Mouse (Mus musculus) forebrain, embryonic 16.5 days (tissue): ENCODE data around the gene Mustn1. TPM values are rescaled to one million over a fixed set of nuclear protein-coding genes. Genes with fewer than 3 reads are reported as not detected.

Experiments
- ATAC-seq: fragments of 200-750 bp; cut with Nextera tagmentation; 2 replicates; pipeline ENCODE4 v1.8.0; 2017; ENCODE audit warnings: mild to moderate bottlenecking, moderate library complexity
- H3K27ac ChIP-seq: fragments of 300-500 bp; sonication (generic); 2 replicates; pipeline ENCODE4 v1.5.1; 2014; ENCODE audit warnings: low read length, control low read depth
- H3K27me3 ChIP-seq: fragments of 300-500 bp; sonication (generic); replicated peaks from 2 replicates; pipeline ENCODE4 v1.6.1; 2014; ENCODE audit warnings: low read length; ENCODE audit not compliant: control insufficient read depth, insufficient read depth
- H3K36me3 ChIP-seq: fragments of 300-500 bp; sonication (generic); 2 replicates; pipeline ENCODE4 v1.6.1; 2014; ENCODE audit not compliant: control insufficient read depth, insufficient read depth
- H3K4me1 ChIP-seq: fragments of 300-500 bp; sonication (generic); replicated peaks from 2 replicates; pipeline ENCODE4 v1.6.1; 2014; ENCODE audit warnings: low read length; ENCODE audit not compliant: control insufficient read depth, insufficient read depth
- H3K4me2 ChIP-seq: fragments of 300-500 bp; sonication (generic); 2 replicates; pipeline ENCODE4 v1.6.1; 2014; ENCODE audit warnings: mild to moderate bottlenecking, low read length, control low read depth
- H3K4me3 ChIP-seq: fragments of 300-500 bp; sonication (generic); replicated peaks from 2 replicates; pipeline ENCODE4 v1.5.1; 2014; ENCODE audit warnings: mild to moderate bottlenecking, low read length, control low read depth
- H3K9ac ChIP-seq: fragments of 300-500 bp; sonication (generic); replicated peaks from 2 replicates; pipeline ENCODE4 v1.6.1; 2014; ENCODE audit warnings: low read depth, low read length, control low read depth
- H3K9me3 ChIP-seq: fragments of 300-500 bp; sonication (generic); 2 replicates; pipeline ENCODE4 v1.6.1; 2016; ENCODE audit warnings: low read length; ENCODE audit not compliant: control insufficient read depth
- WGBS: fragments of 180-500 bp; shearing (Covaris S2); extraction: QIAGEN DNeasy Blood & Tissue Kit; methylation state at CpG from one replicate; pipeline ENCODE4 v1.1.7; 2014; 5-methylcytosine and 5-hydroxymethylcytosine counted together
- polyA plus RNA-seq: library from polyadenylated mRNA; unstranded; fragments of >200 nt; fragmentation: Nextera tagmentation; extraction: Ambion mirVana; gene quantifications from 2 replicates; pipeline ENCODE4 v1.2.1, GENCODE M21; 2015

Gene Mustn1
- polyA plus RNA-seq, 1 experiment from 2014 or later: 0.90 TPM

- H3K36me3 ChIP-seq: no peaks in the 10 kb centered on the region
- H3K9ac ChIP-seq: no peak overlapping the region
- H3K27me3 ChIP-seq: no peaks in the 10 kb centered on the region
- no peak overlapping the region for H3K4me2 ChIP-seq
- no peak overlapping the region for H3K4me3 ChIP-seq
- no peak overlapping the region for H3K27ac ChIP-seq
- H3K9me3 ChIP-seq: no peaks in the 10 kb centered on the region
- H3K4me1 ChIP-seq: no peaks in the 10 kb centered on the region
- no peak for ATAC-seq
- WGBS: 17% methylated on average over 3 of the region's 3 CpGs
Observed at GRCm38 (mm10) chr14:30899972-30900371, 21.0 kb downstream of the Mustn1 start.

- no peaks in the 10 kb centered on the region for H3K4me1 ChIP-seq
- no peak overlapping the region for H3K4me2 ChIP-seq
- no peaks in the 10 kb centered on the region for H3K27me3 ChIP-seq
- H3K36me3 ChIP-seq: no peaks in the 10 kb centered on the region
- H3K4me3 ChIP-seq: no peak overlapping the region
- H3K9me3 ChIP-seq: no peaks in the 10 kb centered on the region
- H3K27ac ChIP-seq: no peak overlapping the region
- no peak overlapping the region for H3K9ac ChIP-seq
- ATAC-seq: no peak
- 92% methylated on average over 5 of the region's 5 CpGs for WGBS
Observed at GRCm38 (mm10) chr14:30902628-30903027, 23.6 kb downstream of the Mustn1 start.

GRCm38 (mm10) chr14:30903036-30903435 lies 24.0 kb downstream of the Mustn1 start:
- Histone ChIP-seq H3K4me1 (no peaks in the 10 kb centered on the region), H3K9me3 (no peaks in the 10 kb centered on the region), H3K9ac (no peak overlapping the region), H3K4me2 (no peak overlapping the region), H3K4me3 (no peak overlapping the region), H3K36me3 (no peaks in the 10 kb centered on the region), H3K27me3 (no peaks in the 10 kb centered on the region), H3K27ac (no peak overlapping the region)
- WGBS: 81% methylated on average over 3 of the region's 3 CpGs
- no peak for ATAC-seq

GRCm38 (mm10) chr14:30904307-30904706 lies 25.3 kb downstream of the Mustn1 start:
- WGBS: 79% methylated on average over 8 of the region's 8 CpGs
- no peak overlapping the region for H3K4me2 ChIP-seq
- H3K4me1 ChIP-seq: no peaks in the 10 kb centered on the region
- H3K27me3 ChIP-seq: no peaks in the 10 kb centered on the region
- no peaks in the 10 kb centered on the region for H3K36me3 ChIP-seq
- H3K27ac ChIP-seq: no peak overlapping the region
- no peak for ATAC-seq
- H3K4me3 ChIP-seq: no peak overlapping the region
- no peaks in the 10 kb centered on the region for H3K9me3 ChIP-seq
- no peak overlapping the region for H3K9ac ChIP-seq

GRCm38 (mm10) chr14:30906001-30906400 lies 27.0 kb downstream of the Mustn1 start:
- no peaks in the 10 kb centered on the region for H3K27me3 ChIP-seq
- no peak for ATAC-seq
- H3K27ac ChIP-seq: no peak overlapping the region
- 93% methylated on average over 6 of the region's 6 CpGs for WGBS
- no peak overlapping the region for H3K4me2 ChIP-seq
- no peak overlapping the region for H3K4me3 ChIP-seq
- no peaks in the 10 kb centered on the region for H3K9me3 ChIP-seq
- H3K36me3 ChIP-seq: no peaks in the 10 kb centered on the region
- H3K4me1 ChIP-seq: no peaks in the 10 kb centered on the region
- H3K9ac ChIP-seq: no peak overlapping the region

GRCm38 (mm10) chr14:30907814-30908265 lies 28.8 kb downstream of the Mustn1 start:
- Histone ChIP-seq H3K4me3 (no peak overlapping the region), H3K27me3 (no peaks in the 10 kb centered on the region), H3K4me2 (no peak overlapping the region), H3K9me3 (no peaks in the 10 kb centered on the region), H3K27ac (no peak overlapping the region), H3K4me1 (no peaks in the 10 kb centered on the region), H3K9ac (no peak overlapping the region), H3K36me3 (no peaks in the 10 kb centered on the region)
- 79% methylated on average over 3 of the region's 3 CpGs for WGBS
- no peak for ATAC-seq

- H3K9me3 ChIP-seq: no peaks in the 10 kb centered on the region
- 91% methylated on average over 8 of the region's 8 CpGs for WGBS
- no peaks in the 10 kb centered on the region for H3K4me1 ChIP-seq
- H3K4me2 ChIP-seq: no peak overlapping the region
- H3K4me3 ChIP-seq: no peak overlapping the region
- no peaks in the 10 kb centered on the region for H3K36me3 ChIP-seq
- H3K27me3 ChIP-seq: no peaks in the 10 kb centered on the region
- no peak for ATAC-seq
- H3K27ac ChIP-seq: no peak overlapping the region
- H3K9ac ChIP-seq: no peak overlapping the region
Observed at GRCm38 (mm10) chr14:30911141-30911540, 32.1 kb downstream of the Mustn1 start.

GRCm38 (mm10) chr14:30912641-30913040 lies 33.6 kb downstream of the Mustn1 start:
- H3K9me3 ChIP-seq: no peaks in the 10 kb centered on the region
- H3K27me3 ChIP-seq: no peaks in the 10 kb centered on the region
- H3K9ac ChIP-seq: no peak overlapping the region
- no peak overlapping the region for H3K27ac ChIP-seq
- no peaks in the 10 kb centered on the region for H3K4me1 ChIP-seq
- H3K36me3 ChIP-seq: no peaks in the 10 kb centered on the region
- no peak overlapping the region for H3K4me3 ChIP-seq
- WGBS: 78% methylated on average over 8 of the region's 8 CpGs
- no peak for ATAC-seq
- no peak overlapping the region for H3K4me2 ChIP-seq

- Histone ChIP-seq H3K27me3 (no peaks in the 10 kb centered on the region), H3K36me3 (no peaks in the 10 kb centered on the region), H3K4me1 (no peaks in the 10 kb centered on the region), H3K27ac (no peak overlapping the region), H3K4me2 (no peak overlapping the region), H3K4me3 (no peak overlapping the region), H3K9ac (no peak overlapping the region), H3K9me3 (no peaks in the 10 kb centered on the region)
- no peak for ATAC-seq
- WGBS: 71% methylated on average over 5 of the region's 5 CpGs
Observed at GRCm38 (mm10) chr14:30913404-30913803, 34.4 kb downstream of the Mustn1 start.

GRCm38 (mm10) chr14:30916516-30916915 lies 37.5 kb downstream of the Mustn1 start:
- H3K27ac ChIP-seq: no peak overlapping the region
- no peaks in the 10 kb centered on the region for H3K4me1 ChIP-seq
- H3K4me3 ChIP-seq: no peak overlapping the region
- H3K9ac ChIP-seq: no peak overlapping the region
- H3K36me3 ChIP-seq: no peaks in the 10 kb centered on the region
- WGBS: 62% methylated on average over 1 of the region's 1 CpGs
- no peaks in the 10 kb centered on the region for H3K27me3 ChIP-seq
- H3K9me3 ChIP-seq: no peaks in the 10 kb centered on the region
- H3K4me2 ChIP-seq: no peak overlapping the region
- no peak for ATAC-seq
